In genomic region chr13:91760302-91761050, GRCm38 (mm10) we compare ENCODE assay signal across 24 mouse cellular contexts. TPM values are rescaled to one million over a fixed set of nuclear protein-coding genes. Genes with fewer than 3 reads are reported as not detected.
"Had no signal": no experiment of that assay in that cellular context is flagged by ENCODE, and none has a peak within 500 bp of the region (broad histone marks: within the 10 kb centered on the region; RNA-seq: fewer than 3 reads in every experiment).

No protein-coding gene starts in this region.

- H3K4me3 ChIP-seq: kidney, embryonic 15.5 days; layer of hippocampus, adult 2 months; limb, embryonic 10.5 days; limb, embryonic 13.5 days; liver, embryonic 13.5 days had no signal

- ATAC-seq: lung, postnatal 0 days had no signal

- H3K36me3 ChIP-seq: kidney, embryonic 15.5 days; limb, embryonic 10.5 days; limb, embryonic 13.5 days; liver, embryonic 13.5 days had no signal

- H3K27ac ChIP-seq: kidney, embryonic 15.5 days; layer of hippocampus, adult 2 months; limb, embryonic 10.5 days; limb, embryonic 13.5 days; liver, embryonic 13.5 days; macrophage; stomach, postnatal 0 days had no signal

- H3K9ac ChIP-seq: kidney, embryonic 15.5 days; limb, embryonic 13.5 days; liver, embryonic 13.5 days; lung, embryonic 14.5 days had no signal

- H3K4me2 ChIP-seq: kidney, embryonic 15.5 days; limb, embryonic 13.5 days; liver, embryonic 13.5 days; lung, embryonic 14.5 days; midbrain, embryonic 11.5 days had no signal

- H3K27me3 ChIP-seq: kidney, embryonic 15.5 days; limb, embryonic 13.5 days; liver, embryonic 13.5 days had no signal

- DNase-seq: kidney, adult 18-20 months; kidney, postnatal 10 days; layer of hippocampus, adult 9-11 months; liver; liver, embryonic 13.5 days; lung, embryonic 14.5 days; midbrain, embryonic 14.5 days; right cerebral cortex, adult 18-20 months; right cerebral cortex, postnatal 14 days; right cerebral cortex, postnatal 4 days; thymus, adult 2 months; thymus, postnatal 14 days; thymus, postnatal 4 days had no signal

- H3K4me1 ChIP-seq: kidney, embryonic 15.5 days; limb, embryonic 10.5 days; limb, embryonic 13.5 days; liver, embryonic 13.5 days had no signal

- H3K9me3 ChIP-seq: kidney, embryonic 15.5 days; limb, embryonic 10.5 days; limb, embryonic 13.5 days; liver, embryonic 13.5 days had no signal

RNA-seq across cellular contexts. Expression of gene Acot12, which starts 19.2 kb away (rescaled TPM):
- total RNA-seq: megakaryocyte-erythroid progenitor cell, adult 5-6 weeks had no signal
- polyA plus RNA-seq: kidney, embryonic 15.5 days; limb, embryonic 10.5 days; limb, embryonic 13.5 days; lung, embryonic 14.5 days; lung, postnatal 0 days; macrophage; midbrain, embryonic 11.5 days; midbrain, embryonic 14.5 days; neural tube, embryonic 11.5 days; stomach, embryonic 14.5 days had no signal
